Mouse (Mus musculus) layer of hippocampus, adult 11-12 months (tissue): Measurements from ENCODE around the gene Mbd3.
A peak's percentile ranks its signal among the peaks of the same experiment; 100 is the strongest.
"Not testable (repeated sequence)": the region's sequence is repeated elsewhere in the genome, so short reads cannot be mapped to it uniquely, and the experiment has no call there.

ENCODE experiments used
- DNase-seq: peaks from one replicate; pipeline ENCODE4 v3.0.0; 2022; ENCODE audit warnings: low spot score

Gene Mbd3

GRCm38 (mm10) chr10:80369995-80370747 is 29.2 kb downstream of the Mbd3 start:
- DNase-seq, result no peak

- DNase-seq, result no peak
These were observed 31.0 kb downstream of the Mbd3 start for GRCm38 (mm10) chr10:80368392-80368791.

DNA sequence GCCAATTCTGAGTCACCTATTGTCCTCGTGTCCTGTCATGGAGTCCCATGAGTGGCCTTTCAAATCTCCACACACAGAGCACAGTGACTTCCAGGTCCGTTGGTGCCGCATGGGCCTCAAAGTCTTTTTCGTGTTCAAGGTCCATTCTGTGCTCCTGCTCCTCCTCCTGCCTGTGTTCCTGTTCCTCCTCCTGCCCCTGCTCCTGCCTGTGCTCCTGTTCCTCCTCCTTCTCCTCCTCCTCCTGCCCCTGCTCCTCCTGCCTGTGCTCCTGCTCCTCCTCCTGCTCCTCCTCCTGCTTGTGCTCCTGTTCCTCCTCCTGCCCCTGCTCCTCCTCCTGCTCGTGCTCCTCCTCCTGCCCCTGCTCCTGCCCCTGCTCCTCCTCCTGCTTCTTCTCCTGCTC is 31.4 kb downstream of the Mbd3 start:
- DNase-seq, result no peak

DNA sequence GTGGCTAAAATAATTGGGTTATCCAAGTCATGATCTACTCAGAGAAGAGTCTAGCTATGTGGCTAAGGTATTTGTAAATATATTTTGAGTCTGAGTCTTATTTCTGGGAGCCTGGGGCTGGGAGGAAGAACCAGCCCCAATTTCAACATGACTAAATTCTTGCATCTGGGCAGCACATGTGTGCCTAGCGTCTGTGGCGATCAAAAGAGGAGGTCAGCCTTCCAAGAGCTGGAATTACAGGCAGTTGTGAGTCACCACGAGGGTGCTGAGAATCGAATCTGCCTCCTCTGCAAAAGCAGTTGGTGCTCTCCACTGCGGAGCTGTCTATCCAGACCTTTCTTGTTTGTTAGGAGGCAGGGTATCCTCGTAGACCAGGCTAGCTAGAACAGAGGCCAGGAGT is 33.6 kb downstream of the Mbd3 start:
- no peak for DNase-seq

DNA sequence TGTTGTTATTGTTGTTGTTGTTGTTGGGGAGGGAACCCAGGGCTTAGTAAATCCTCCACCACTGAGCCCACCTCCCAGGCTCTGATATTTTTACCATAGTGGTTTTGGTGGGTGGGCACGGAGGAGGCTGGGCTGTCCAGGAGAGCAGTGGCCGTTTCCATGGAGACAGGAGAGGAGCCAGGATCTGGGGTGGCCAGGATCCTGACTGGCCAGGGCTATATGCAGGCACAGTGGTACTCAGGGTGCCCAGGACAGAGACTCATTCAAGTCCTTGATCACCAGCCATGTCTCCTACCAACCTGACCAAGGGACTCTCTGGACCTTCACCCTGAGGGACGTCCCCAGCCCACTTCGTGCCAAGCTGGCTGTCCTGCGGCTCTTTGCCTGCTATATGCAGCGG is 35.6 kb downstream of the Mbd3 start:
- DNase-seq, result no peak

DNA sequence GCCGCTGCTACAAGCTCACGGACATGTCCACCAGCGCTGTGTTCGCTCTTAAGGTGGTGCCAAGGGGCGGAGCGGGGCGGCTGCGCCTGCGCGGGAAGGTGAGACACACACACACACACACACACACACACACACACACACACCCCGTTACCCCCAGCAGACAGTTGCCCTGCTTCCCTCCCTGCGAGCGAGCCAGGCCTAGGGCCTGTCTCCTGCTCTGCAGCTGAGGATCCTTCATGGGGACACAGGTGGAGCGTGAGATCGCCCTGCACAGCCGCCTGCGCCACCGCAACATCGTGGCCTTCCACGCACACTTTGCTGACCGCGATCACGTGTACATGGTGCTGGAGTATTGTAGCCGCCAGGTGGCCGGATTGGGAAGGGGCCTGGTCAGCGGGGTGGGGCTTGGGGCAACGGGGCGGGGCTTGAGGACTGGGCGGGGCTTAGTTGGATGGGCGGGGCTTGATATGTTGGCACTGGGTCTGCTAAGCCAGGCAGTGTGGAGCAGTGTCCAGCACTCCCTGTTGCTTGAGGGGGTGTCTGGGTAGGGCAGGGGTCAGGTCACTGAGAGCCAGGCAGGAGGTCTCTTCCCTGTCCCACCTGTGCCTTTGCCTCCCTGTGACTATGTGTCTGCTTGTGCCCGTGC is 41.2 kb downstream of the Mbd3 start:
- no peak for DNase-seq

DNA sequence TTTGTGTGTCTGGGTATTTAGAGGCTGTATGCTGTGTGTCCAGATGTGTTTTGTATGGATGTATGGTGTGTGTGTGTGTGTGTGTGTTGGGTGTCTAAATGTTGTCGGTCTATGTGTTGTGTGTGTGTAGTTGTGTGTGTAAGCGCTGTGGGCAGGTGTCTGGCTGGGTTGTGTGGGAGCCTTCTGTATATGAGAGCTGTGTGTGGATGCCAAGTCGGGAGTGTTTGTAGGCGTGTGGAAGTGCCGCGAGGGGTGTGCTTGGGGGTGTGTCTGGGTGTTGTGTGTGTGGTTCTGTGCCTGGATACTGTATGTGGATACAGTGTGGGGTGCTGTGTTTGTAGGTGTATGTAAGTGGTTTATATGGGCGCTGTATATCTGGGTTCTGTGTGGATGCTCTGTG is 42.0 kb downstream of the Mbd3 start:
- no peak for DNase-seq

DNA sequence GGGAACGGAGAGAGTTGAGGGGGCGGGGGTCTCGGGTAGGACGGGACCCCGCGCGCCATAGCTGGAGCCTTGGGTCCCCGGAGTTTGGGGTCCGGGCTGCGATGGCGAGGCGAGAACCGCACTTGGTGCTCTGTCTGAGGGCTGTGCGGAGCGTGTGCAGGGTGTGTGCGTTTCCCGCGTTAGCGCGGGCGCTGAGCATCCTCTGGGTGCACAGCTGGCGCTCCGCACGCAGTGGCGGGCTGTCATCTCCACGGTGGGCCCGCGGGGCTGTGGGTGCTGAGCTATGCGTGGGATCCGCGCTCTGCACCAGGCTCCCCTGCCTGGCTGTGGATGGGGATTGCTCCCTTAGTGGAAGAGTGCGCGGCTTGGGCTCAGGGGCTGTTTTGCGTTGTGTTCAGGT is 42.6 kb downstream of the Mbd3 start:
- no peak for DNase-seq

DNA sequence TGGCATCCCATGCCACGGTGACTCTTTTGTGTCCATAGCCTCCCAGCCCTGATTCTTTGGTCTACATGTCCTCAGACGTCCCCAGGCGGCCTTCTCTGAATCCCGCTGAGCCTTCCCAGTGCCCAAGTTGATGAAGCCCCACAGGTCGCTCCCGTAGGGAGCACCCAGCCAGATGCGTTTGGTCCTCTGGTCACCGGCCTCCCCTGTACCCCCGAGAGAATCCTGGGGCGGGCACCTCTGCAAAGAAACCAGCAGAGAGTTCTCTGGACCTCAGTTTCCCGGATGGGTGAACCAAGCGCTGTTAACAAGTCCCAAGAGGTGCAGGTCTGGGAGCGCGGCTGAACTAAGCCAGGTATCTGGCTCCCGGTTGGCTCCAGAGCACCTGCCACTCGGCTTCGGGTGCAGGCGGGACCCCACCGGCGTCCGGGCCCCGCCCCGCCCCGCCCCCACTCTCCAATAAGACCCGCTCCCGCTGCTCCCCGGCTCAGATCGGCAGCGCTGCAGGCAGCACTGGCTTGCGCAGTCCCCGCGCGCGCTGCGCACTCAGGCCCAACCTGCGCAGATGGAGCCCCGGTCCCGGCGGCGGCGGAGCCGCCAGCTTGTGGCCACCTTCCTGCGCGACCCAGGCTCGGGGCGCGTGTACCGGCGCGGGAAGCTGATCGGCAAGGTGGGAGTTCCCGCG is 43.2 kb downstream of the Mbd3 start, which contains the start of gene Plk5:
Gene Plk5 (plus strand): TSS at position 459 of the 682 bp plus-strand sequence.
- no peak for DNase-seq

DNA sequence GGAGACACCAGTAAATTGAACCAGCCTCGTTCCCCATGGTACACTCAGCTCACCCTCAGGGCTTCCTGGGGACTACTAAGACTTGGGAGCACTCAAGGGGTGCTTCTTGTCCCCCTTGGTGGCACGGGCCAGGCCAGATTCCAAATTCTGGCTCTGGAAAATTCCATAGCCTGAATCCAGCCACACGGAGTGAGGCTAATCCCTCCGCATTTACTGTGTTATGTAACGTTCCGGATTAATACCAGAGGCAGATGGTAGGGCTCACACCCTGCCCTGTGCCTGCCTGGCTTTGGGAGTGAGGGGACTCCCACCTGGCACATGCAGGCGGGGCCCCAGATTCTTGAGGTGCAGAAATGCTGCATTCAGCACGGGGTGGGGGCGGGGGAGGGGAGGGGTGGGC is 43.9 kb downstream of the Mbd3 start:
- DNase-seq, result no peak

- DNase-seq, result no peak
These were observed 46.6 kb downstream of the Mbd3 start for GRCm38 (mm10) chr10:80352727-80353126.

- no peak for DNase-seq
These were observed 47.5 kb downstream of the Mbd3 start for GRCm38 (mm10) chr10:80351896-80352295.

DNA sequence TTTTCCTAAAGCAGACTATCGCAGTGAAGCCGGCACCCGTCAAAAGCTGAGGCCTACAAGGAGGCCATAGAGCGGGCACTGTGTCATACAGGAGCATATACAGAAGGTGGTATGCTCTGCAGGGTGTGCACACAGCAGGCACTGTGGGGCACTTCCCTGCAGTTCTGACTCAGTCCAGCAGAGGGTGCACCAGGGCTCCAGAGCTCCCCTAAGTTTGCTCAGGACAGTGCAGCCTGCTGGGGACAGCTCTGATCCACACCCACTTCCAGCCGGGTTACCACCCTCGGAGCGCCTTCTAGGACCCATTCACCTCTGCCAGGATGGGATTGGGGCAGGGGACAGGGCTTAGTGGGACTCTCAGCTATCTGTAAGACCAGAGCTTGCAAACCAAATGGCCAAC is 49.1 kb downstream of the Mbd3 start:
- DNase-seq, result peak; percentile 87

- DNase-seq, result no peak
These were observed 50.4 kb downstream of the Mbd3 start for GRCm38 (mm10) chr10:80348981-80349380.

DNA sequence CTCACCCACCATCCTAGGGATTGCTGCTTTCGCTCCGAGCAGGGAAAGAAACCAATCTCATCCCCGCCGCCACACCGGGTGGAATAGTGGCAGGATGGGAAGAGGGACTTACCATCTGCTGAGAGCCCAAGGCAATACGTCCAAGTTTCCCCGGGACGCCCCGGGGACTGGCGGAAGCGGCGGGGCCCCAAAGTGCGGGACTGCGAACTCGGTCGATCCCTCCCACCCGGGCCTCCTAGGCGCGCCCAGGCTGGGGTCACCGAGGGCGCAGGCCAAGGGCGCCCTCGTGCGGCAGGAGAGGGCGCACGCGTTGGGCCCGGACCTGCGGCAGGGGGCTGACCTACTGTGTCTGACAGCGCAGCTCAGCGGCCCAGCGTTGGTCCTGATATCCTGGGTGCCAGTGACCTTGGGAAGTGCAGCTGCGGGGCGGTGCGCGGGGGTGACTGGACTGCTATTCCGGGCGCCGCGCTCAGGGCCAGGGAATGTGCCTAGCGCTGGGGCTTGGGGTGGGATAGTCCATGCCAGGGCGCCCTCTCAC is 51.0 kb downstream of the Mbd3 start, which contains the start of gene Adamtsl5:
Gene Adamtsl5 (minus strand): TSS at position 169 of the 538 bp plus-strand sequence.
- no peak for DNase-seq

- DNase-seq, result no peak
These were observed 51.8 kb downstream of the Mbd3 start for GRCm38 (mm10) chr10:80347514-80347967.

DNA sequence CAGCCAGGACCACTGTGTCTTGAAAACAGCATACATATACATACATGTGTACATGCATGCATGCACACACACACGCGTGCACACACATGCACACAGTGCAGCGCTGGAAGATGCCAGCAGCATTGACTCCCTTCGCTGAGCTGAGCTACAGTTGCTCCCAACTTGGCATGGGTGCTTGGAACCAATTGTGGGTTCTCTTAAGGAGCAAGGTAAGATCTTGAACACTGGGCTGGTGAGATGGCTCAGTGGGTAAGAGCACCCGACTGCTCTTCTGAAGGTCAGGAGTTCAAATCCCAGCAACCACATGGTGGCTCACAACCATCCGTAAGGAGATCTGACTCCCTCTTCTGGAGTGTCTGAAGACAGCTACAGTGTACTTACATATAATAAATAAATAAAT is 53.4 kb downstream of the Mbd3 start:
- DNase-seq, result not testable (repeated sequence)

- no peak for DNase-seq
These were observed 54.2 kb downstream of the Mbd3 start for GRCm38 (mm10) chr10:80345122-80345521.

DNA sequence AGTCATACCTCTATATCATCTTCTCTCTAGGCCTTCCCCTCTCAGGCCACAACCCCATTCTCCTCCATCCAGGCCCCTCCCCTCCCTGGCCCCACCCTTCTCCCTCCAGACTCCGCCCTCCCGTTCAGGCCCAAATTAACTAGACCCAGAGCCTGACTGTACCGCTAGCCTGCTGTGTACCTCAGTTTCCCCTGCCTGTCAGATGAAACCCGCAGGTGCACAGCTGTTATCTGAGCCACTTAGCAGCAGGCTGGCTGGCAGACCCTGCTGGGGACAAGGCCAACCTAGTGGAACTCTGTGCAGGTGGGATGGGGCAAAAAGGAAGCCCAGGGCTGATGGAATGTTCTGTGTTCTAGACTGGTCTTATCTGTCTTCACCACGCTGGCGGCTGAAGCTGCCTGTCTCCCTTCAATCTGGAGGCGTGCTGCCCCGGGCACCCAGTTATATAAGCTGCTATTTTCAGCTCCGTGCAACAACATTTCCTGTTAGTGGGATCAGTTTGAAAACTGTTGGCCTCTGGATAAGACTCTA is 55.2 kb downstream of the Mbd3 start:
- DNase-seq, result no peak

- no peak for DNase-seq
These were observed 55.9 kb downstream of the Mbd3 start for GRCm38 (mm10) chr10:80343425-80343895.

DNA sequence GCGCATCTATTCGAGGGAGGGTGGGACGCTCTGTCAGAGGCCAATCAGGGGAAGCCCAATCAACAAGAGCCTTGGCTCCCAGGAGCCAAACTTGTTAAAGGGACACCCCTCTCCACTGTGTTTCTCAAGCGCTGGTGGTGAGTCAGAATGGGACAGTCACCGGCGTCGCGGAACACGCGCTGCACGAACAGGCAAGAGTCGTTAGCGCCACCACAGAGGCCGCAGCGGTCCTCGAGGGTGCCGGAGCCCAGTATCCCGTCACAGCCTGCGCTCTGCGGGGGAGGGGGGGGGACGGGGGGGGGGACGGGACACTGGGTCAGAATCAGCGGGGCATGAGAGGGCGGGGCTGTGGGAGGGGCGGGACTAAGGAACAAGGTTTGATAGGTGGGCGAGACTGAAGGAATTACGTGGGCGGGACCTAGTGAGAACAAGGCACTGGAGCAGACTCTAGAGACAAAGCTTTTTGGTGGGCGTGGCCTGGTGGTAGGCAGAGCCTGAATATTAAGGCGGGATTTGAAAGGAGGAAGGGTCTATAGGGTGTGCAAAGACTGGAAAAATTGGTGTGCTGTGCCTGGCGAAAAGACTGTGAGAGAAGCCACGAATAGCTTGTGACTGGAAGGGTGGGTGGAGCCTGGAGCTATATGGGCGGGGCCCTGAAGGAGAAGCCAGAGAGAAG is 56.5 kb downstream of the Mbd3 start:
- DNase-seq, result peak; percentile 32
